Mouse (Mus musculus): ENCODE measurements at regions not wholly inside any gene's neighbourhood (a gene's known extent, or its start where the extent isn't known, plus 50 kb on each side); places are given as distances from the start of the nearest gene placed in this dataset.

DNA sequence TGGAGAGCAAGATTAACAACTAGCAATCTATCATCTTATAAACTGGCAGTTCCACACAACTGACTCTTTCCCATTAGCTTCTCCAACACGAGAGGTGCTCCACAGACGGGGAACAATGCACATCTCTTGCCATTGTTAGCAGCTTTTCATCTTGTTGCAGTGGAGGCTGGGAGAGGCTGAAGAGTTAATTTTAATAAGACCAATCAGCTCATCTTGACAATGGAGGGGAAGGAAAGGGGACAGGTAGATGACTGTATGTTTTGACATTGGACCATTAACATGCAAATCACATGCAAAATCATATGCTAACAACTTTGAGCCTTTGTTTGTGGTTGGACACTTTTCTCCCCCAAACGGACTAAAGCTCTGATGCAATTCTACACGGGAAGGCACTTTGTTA is 218.9 kb upstream of the Id4 start:
- DNase-seq, result no peak
- intact Hi-C loops (cut with DNase I), result no loop called here

DNA sequence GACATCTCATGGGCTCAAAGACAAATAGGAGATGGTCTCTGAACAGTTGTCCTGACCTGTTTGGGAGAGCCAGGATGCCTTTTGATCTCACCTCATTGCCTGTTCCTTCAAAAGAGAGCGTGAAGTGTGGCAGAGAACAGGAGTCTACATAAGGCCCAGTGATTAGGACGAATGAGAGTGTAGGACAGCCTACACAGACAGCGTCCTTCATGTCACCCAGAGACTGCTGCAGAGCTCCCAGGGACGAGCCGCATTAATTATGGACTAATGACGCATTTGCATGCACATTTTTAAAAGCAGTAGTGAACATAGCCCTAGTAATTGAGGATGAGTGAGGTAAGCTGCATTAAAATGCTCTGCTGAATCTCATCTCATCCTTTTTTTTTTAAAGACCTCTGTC is 218.5 kb upstream of the Id4 start:
- intact Hi-C loops (cut with DNase I), result no loop called here
- no peak for DNase-seq

DNA sequence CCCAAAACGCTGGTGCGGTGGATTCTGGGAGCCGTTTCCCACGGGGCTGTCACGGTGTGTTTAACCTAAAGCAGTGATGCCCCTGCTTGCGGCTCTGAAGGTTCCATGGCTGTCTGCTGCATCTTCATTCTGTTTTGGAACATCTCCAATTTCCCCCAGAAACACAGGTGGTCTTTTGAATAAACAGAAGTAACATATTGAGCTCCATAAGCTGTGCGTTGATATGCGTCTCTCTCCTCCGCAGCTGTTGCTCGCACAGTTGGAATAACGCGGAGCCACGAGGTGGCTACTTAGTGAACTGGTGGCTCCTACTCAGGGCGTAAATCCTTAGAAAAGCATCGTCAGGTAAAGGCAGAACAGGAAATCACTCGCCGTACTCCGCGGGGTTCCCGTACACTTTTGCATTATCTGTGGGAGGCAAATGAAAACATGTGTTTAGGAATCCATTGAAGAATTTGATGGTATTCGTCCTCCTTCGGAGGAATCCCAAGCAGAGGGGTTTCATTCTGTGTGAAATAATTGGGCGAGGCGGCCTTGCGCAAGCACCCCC is 214.8 kb upstream of the Id4 start:
- DNase-seq, result no peak
- intact Hi-C loops (cut with DNase I), result no loop called here

DNA sequence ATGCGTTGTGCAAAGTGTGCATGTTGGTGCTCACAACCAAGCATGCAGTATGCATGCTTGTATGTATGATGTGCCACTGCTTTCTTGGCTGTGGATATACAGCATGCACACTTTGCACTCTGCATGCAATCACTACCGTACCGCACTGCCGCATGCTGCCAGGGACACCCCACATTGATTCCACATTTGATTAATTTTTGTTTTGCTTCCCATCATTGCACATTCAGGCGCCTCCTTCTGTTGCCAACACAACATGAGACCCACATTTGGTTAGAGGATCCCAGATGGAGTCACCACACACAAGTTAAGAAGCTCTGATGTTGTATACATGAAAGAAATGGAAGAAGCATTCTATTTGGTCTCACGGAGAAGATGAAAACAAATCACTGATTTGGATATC is 211.2 kb upstream of the Id4 start:
- DNase-seq, result no peak
- intact Hi-C loops (cut with DNase I), result no loop called here

DNA sequence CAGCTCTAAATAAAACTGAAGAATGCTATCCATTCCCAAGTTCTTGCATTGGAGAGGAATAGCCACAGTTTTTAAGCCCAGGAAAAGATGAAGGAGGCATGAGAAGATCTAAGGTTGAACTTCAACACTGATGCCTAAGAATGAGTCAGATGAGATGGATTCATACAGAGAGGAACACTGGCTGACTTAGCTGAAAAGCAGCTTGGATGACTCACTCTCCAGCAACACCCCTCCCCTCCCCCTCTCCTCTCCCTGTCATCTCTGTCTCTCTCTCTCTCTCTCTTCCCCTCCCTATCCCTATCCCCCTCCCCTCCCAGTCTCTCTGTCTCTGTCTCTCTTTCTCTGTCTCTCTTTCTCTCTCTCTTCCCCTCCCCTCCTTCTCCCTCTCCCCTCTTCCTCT is 186.4 kb upstream of the Id4 start:
- DNase-seq, result peak in 1 of 2 experiments; percentile 14
- intact Hi-C loops (cut with DNase I), result no loop called here

DNA sequence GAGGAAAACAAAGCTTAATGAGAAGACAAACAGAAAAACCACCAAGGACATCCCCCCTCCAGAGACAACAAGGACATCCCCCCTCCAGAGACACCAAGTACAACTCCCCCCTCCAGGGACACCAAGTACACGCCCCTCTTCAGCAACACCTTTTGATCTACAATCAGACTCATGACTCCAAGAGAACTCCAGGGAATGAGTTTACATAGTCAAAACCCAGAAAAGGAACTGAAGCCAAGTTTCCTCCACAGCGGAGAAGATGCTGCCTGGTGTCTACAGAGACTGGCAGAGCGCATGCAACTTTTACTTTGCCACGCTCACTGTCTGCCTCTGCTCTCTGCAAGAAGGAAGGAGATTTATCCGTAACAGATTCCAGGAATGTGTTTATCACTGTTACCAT is 185.7 kb upstream of the Id4 start:
- DNase-seq, result no peak

DNA sequence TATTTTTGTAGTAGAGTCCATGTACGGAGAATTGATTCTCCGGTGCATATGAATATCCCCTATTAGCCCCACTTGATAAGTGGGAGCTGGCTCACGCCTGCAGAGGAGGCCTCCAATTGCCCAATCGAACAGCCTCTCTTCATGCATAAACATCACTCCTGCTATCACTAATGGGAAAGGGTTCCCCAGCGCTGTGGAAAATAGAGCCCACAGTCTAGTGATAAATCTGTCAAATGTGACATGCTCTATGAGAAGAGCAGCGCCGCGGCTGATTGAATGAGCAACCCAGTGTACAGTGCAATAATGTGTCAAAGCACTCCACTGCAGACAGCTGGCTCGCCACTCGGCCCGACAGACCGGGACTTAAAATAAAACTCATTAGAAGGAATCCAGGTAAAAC is 182.8 kb upstream of the Id4 start:
- intact Hi-C loops (cut with DNase I), result no loop called here
- no peak for DNase-seq

More for the DNA sequence above, 185.7 kb upstream of the Id4 start:
- intact Hi-C loops (cut with DNase I), result no loop called here

DNA sequence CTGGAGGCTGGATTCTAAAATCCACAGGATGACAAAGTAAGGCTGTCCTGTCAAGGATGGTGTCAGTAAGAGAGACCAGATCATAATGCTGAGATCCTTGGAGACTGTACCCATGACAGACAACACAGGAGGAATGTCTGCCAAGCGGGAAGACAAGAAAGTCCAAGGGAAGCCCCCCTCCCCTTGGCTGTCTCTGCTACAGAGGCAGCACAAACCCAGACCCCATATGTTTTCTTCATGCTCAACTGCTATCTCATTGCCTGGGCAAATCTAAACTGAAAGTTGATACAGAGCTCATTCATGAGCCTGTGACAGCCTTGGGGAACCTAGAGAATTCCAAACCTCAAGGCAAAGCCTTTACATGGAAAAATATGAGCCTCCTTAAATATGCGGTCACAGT is 177.7 kb upstream of the Id4 start:
- no peak for DNase-seq
- intact Hi-C loops (cut with DNase I), result no loop called here

DNA sequence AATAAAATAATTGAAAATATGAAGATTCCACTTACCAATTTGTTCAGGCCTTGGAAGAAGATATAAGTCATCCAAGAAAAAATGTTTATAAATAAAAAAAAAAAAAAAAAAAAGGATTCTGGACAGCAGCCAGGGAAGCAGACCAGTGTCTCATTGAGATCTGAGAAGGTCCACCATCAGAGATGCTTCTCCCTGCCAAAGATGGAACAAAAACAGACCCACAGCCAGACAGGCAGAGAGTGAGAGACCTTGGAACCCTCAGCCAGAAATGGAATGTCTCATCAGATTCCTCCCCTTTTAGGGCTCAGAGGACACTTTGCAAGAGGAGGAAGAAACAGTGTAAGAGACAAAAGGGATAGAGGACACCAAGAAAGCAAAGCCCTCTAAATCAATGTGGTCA is 177.2 kb upstream of the Id4 start:
- intact Hi-C loops (cut with DNase I), result no loop called here
- DNase-seq, result no peak

DNA sequence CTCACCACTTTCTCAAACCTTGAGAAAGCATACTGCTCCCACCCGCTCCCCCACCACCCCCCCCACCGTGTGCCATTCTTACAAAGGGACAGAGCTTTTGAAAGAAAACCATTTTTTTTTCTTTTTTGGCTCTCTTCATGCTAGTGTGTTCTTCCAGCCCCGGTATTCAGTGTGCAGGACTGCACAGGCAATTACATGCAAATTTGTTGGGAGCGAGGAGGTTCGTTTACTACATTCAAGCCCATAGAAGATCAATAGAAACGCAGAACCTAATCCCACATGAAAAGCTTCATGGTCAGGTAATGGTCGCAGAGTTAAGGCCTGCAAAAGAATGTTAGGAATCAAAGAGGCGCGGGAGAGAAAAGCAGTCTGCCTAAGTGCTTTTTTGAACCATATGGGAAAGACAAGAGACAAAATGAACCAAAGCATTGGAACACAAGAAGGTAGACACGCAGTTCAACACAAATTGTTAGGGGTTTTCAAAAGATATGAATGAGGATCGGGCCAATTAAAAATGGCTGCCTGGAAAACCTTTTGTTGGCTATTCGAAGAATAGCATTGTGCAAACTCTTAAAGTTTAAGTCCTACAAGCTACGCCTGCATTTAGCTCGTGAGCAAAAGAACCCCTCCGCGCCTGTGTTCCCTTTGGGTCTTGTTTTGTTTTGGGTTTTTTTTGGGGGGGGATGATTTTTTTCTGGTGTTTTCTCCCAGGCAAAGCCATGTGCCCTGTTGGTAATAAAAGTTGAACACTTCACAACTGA is 166.6 kb upstream of the Id4 start:
- intact Hi-C loops (cut with DNase I), result loop anchor here (10.0 kb wide), 1 partner anchor 270 kb away; no protein-coding TSS in a partner anchor
- DNase-seq, result no peak

DNA sequence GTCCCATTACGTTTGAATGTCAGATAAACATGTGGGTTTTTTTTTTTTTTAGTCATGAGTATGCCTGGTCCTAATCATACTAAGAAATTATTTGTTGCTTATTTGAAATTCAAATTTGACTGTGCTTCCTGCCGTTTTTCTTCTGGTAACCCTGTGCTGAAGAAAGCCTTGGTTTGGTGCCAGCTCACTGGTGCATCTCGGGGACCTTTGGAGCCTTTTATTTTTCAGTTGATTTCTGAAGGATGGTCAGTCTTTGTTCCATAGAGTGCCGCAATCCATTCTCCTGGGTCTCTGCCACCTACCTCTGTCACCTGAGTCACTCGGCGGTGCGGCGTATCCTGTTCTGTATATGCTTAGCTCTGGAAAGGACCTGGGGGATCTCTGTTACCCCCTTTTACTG is 158.9 kb upstream of the Id4 start:
- DNase-seq, result no peak
- intact Hi-C loops (cut with DNase I), result no loop called here

DNA sequence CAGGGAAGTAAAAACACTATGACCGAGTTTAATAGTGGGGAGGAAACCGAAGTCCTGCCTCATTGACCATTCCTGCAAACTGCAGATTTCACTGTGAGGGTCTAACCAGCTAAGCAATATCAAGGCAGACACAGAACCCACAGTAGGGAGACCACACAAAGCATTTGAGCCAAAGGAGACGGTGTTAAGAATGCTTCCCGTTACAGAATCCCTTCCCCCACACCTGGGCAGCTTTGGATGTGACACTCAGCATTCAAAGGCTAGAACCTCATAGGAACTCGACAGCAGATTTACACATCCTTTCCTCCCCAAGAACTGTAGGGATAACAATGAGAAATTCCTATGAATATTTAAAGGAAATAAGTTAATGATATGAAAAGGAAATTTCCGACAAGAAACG is 158.5 kb upstream of the Id4 start:
- intact Hi-C loops (cut with DNase I), result no loop called here
- DNase-seq, result no peak

DNA sequence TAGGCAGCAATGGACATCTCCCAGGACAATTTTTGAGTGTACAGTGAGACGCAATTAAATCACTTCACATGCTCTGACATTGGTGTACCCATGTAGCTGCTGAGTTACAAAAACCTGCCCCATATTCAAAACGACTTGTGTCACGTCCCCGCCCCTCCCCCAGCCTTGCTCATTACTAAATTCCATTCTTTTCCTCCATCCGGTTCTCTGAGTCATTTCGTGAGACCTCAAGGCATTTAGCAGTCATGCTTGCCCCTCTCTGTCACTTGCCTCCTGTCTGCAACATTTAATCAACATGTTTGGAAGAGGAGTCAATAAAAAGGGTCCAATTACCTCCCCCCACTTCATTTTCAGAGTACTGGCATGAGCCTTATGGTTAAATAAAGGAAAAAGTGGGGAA is 156.3 kb upstream of the Id4 start:
- peak in 1 of 2 experiments; percentile 3 for DNase-seq
- intact Hi-C loops (cut with DNase I), result no loop called here

DNA sequence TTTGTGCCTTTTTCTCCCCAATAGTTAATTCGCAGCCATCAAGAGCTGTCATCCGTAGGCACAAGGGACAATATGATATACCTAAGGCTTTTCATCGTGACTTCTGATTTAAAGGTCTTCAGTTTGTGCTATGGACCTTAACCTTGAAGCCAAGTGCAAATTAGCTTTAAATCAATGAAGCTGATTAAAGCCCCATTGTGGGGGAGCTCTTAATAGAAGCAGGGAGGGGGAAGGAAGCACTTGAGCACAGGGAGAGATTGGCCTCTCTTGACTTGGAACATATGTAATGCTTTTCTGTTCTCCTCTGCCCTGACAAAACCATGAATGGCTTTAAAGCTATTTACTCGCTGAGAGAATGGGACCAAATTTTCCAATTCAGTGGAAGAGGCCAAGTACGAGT is 154.1 kb upstream of the Id4 start:
- DNase-seq, result no peak
- intact Hi-C loops (cut with DNase I), result no loop called here

DNA sequence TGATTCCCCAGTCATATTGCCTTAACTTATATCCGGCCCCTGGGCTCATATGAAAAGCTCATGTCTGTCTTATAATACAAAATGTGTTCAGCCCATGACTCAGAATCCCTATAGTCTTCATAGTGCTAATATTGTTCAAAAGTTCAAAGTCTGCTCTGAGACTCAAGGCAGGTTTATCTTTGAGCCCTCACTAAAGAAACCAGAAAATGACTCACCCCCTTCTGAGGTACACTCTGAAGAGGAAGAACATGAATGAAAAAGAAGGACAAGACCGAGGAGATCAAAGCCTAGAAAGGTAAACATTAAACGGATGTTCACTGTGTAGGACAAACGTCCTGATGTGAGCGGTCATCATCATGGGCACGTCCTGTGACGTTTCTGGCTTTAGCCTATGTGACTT is 145.1 kb upstream of the Id4 start:
- intact Hi-C loops (cut with DNase I), result no loop called here

DNA sequence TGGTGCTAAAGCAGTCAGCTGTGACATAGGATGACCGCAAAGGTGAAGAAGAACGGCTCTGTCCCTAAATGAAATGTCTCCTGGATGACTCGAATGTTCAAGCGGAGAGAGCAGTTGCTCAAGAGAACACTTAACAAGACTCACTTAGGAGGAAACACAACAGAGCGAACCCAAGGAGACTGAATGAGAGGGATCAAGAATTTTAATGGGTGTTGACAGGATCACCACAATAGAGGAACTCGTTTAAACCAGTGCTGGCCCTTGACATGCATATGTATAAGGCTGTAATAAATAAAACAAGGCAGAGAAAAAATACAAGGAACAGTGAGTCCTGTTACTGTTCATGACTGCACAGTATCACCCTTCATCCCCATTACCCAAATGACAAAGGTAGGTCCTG is 134.4 kb upstream of the Id4 start:
- intact Hi-C loops (cut with DNase I), result no loop called here
- DNase-seq, result no peak

More for the DNA sequence above, 145.1 kb upstream of the Id4 start:
- DNase-seq, result no peak

DNA sequence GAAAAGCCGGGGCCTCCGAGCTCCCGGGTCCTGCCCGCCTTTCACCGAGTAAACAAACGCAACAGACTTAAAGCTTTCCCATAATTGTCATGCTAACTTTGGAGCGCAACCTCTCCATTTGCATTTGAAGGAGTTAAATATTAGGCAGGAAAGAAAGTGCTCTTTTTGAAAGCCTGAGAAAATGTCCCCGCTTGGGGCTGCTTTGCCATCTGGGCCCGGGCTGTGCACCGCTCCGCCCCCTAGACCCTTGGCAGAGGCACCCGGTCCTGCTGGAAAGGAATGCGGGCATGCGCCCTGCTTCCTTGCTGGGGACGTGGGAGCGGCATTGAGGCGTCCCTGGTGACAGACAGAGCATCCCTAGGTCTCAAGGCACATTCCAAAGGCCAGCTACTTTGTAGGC is 130.3 kb upstream of the Id4 start:
- peak; percentile 79 to 85 for DNase-seq
- intact Hi-C loops (cut with DNase I), result no loop called here

DNA sequence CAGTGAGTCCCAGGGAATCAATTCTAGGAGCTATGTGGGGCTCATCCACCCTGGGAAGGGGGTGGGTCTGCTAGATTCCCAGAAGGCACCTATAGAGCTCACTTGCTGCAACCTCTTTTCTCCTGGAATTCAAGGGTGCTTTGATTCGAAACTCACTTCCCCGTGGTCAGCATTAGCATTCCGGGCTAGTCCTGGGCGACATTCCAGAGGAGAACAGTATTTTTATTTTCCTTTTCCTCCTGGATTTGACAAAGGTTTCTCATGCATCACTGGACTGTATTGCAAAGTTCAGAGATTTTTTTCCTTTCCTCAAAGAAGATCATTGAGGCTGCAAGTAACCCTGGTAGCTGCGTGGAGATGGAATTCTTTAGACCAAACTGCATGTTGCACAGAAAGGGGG is 129.3 kb upstream of the Id4 start:
- no peak for DNase-seq
- intact Hi-C loops (cut with DNase I), result no loop called here

DNA sequence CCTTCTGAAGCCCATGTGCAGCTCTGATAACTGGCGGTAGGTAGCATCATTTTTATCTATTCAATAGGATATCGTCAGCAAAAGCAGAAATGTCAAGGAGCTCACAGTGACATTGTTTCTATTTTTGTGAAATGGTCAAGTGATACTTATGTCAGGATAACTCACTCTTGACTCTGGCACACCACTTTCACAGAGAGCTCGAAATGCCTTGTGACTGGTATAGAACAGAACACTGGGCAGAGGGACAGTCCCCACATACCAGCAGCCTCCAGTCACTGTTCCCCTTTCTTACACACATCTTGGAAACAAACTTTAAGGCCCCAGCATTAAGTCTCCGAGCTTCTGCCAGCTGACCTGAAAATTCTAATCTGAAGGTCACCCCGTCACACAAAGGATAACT is 115.1 kb upstream of the Id4 start:
- intact Hi-C loops (cut with DNase I), result no loop called here
- peak in 1 of 2 experiments; percentile 17 for DNase-seq

DNA sequence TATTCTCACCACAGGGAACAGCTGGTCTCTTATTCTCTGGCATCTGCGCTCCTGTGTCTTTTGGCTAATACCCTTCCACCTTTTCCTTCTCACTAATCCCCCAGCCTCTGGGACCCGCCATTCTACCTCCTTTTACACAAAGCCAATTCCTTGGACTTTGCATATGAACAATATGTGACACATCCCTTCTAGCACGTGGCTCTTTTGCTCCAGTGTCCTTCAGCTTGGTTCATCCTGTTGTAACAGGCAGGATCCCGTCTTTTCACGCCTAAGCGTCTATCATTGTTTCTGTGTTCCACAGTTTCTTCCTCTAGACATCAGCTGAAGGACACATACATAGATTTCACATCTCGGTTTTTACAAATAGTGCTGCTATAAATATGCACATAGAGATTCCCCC is 114.0 kb upstream of the Id4 start:
- no peak for DNase-seq
- intact Hi-C loops (cut with DNase I), result no loop called here

DNA sequence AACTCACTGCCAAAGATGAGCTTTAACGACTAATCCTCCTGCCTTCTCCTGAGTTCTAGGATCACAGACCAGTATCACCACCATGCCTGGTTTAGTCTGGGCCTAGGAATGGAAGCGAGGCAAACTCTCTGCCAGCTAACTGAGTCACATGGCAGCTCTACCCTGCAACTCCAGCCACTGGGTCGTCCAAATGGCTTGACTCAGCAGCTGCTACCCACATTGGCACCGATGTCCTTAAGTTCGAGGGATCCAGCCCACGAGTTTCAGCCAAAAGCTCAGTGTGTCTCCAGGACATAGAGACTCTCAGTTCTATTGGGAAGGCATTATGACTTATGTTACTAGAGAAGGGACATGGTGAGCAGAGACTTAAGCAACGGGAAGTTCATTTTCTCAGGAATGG is 107.8 kb upstream of the Id4 start:
- intact Hi-C loops (cut with DNase I), result no loop called here
- DNase-seq, result no peak

DNA sequence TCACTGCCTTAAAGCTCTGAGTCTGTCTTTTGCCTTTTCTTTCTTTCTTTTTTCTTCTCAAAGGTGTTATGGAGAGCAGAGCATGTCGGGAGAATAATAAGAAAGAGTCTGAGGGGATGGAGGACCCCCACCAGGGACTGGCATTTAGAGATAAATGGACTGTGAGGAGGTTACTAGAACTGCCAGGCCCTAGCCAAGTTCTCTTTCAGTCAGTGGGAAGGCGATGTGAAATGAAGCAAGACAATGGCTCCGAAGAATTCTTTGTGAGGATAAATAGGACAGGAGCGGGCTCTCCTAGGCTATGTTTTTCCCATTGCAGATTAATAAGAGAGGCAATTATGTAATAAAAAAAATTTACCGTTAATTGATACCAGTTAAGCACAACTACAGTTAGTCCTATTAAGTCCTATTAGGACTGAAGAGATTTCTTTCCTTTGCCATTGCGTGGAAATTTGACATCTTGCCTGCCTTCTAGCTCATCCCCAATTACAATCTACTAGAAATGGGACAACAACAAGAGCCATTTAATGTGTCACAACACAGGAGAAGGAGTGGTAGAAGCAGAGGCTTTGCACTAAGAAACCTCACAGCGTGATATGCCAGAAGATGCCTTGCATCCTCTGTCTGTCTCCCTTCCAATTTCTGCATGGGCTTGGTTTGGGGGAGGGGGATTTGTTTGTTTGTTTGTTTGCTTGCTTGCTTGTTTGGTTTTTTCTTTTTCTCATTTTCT is 107.2 kb upstream of the Id4 start:
- intact Hi-C loops (cut with DNase I), result no loop called here
- no peak for DNase-seq
